ENCODE assay signal across 25 mouse cellular contexts in the genomic region with DNA sequence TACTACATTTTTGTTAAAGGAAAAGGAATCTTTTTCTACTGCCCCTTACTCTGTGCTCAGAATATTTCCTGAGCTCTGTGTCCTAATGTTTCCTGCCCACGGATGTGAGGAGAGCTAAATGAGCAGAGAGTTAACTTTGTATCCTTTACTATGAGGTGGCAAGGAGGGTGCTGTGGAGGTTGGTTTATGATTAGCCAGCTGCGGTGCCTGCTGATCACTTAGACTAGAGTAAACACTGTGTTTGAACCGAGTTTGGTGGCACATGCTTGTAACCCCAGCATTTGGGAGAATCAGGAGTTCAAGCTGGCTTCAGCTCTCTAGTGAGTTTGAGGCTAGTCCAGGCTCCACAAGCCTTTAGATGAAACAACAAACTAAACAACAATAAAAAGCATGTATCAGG. TPM values are rescaled to one million over a fixed set of nuclear protein-coding genes. Genes with fewer than 3 reads are reported as not detected.
DNase-seq lines count a peak whose midpoint lies in the region; ATAC-seq and TF ChIP-seq lines count a peak whose summit lies in the region.
"Had no signal": no experiment of that assay in that cellular context is flagged by ENCODE, and none has a peak within 500 bp of the region (broad histone marks: within the 10 kb centered on the region; RNA-seq: fewer than 3 reads in every experiment).

No protein-coding gene starts in this region.

- 0 out of 2 replicates have a peak, but pooled peaks have one; percentile 48 for ATAC-seq in liver, embryonic 14.5 days (ENCODE audit: insufficient read depth)
- no peak for ATAC-seq in megakaryocyte, adult 5-6 weeks (ENCODE audit: poor library complexity, severe bottlenecking)
- no peak for ATAC-seq in hindbrain, embryonic 11.5 days (ENCODE audit: low FRiP score)
- ATAC-seq: forebrain, postnatal 0 days; inflammation-experienced regulatory T-cells, adult 6 months; lung, postnatal 0 days had no signal

- TF ChIP-seq EP300 in liver, embryonic 14.5 days (IDR thresholded peaks at IDR 0.05; ENCODE audit: low read depth): no peak

- H3K27me3 ChIP-seq in liver, embryonic 14.5 days (ENCODE audit: control insufficient read depth, insufficient read depth, low read length): no peaks in the 10 kb centered on the region
- H3K27me3 ChIP-seq in hindbrain, embryonic 11.5 days (ENCODE audit: control insufficient read depth, insufficient read depth, low read length): no peaks in the 10 kb centered on the region
- H3K27me3 ChIP-seq: hindbrain, embryonic 12.5 days; limb, embryonic 13.5 days; neural tube, embryonic 12.5 days had no signal

- intact Hi-C loops in gastrocnemius, postnatal 14 days (cut with DNase I; ENCODE audit: low total_unique reads): no loop called here
- intact Hi-C loops in heart, postnatal 10 days (cut with DNase I): no loop called here

- no peaks in the 10 kb centered on the region for H3K9me3 ChIP-seq in liver, embryonic 14.5 days (ENCODE audit: control insufficient read depth, low read length)
- no peaks in the 10 kb centered on the region for H3K9me3 ChIP-seq in hindbrain, embryonic 11.5 days (ENCODE audit: control insufficient read depth, low read length)
- H3K9me3 ChIP-seq: hindbrain, embryonic 12.5 days; limb, embryonic 13.5 days; neural tube, embryonic 12.5 days had no signal

- no peak overlapping the region for H3K4me3 ChIP-seq in liver, embryonic 14.5 days (ENCODE audit: insufficient read depth in 1 of 2, low read depth in 2 of 2, low read length in 2 of 2)
- no peak overlapping the region for H3K4me3 ChIP-seq in hindbrain, embryonic 11.5 days (ENCODE audit: low read depth, low read length)
- H3K4me3 ChIP-seq: heart, adult 2 months; hindbrain, embryonic 12.5 days; limb, embryonic 13.5 days; neural tube, embryonic 12.5 days had no signal

- DNase-seq in testis, postnatal 14 days (ENCODE audit: low spot score): peak; percentile 7
- no peak for DNase-seq in testis, postnatal 10 days (ENCODE audit: low spot score)
- peak; percentile 66 to 76 for DNase-seq in kidney, postnatal 25 days
- peak in 2 of 3 experiments; percentile 17 to 19 for DNase-seq in liver, embryonic 14.5 days (ENCODE audit: low read depth in 3 of 3, low spot score in 3 of 3)
- DNase-seq in gastrocnemius, postnatal 14 days: no peak
- no peak for DNase-seq in heart, postnatal 10 days
- no peak for DNase-seq in hindbrain, embryonic 11.5 days (ENCODE audit: low spot score)
- DNase-seq: adrenal gland, postnatal 25 days; cerebellum, adult 9-10 months; forebrain, postnatal 0 days; heart, adult 2 months; layer of hippocampus, adult 9-11 months; right cerebral cortex, postnatal 14 days; thymus, postnatal 25 days had no signal

- 60% methylated on average over 3 of the region's 3 CpGs for WGBS in liver, embryonic 14.5 days (ENCODE audit: insufficient replicate concordance)
- WGBS in hindbrain, embryonic 11.5 days: 80% methylated on average over 3 of the region's 3 CpGs

- H3K4me1 ChIP-seq in liver, embryonic 14.5 days (replicated peaks; ENCODE audit: control insufficient read depth in 2 of 2, insufficient read depth in 2 of 2, low read length in 1 of 2): peaks cover 3% of the 10 kb centered on the region in 2 experiments; a peak in 1 of 4 replicates
- H3K4me1 ChIP-seq in hindbrain, embryonic 11.5 days (replicated peaks; ENCODE audit: control insufficient read depth, insufficient read depth, low read length): no peaks in the 10 kb centered on the region
- H3K4me1 ChIP-seq: hindbrain, embryonic 12.5 days; limb, embryonic 13.5 days; neural tube, embryonic 12.5 days had no signal

- H3K27ac ChIP-seq in liver, embryonic 14.5 days: no peak overlapping the region
- no peak overlapping the region for H3K27ac ChIP-seq in hindbrain, embryonic 11.5 days (ENCODE audit: low read depth, low read length)
- H3K27ac ChIP-seq: heart, adult 2 months; hindbrain, embryonic 12.5 days; limb, embryonic 13.5 days; neural tube, embryonic 12.5 days had no signal

- no peak for TF ChIP-seq CTCF in liver, embryonic 14.5 days (IDR thresholded peaks at IDR 0.05; ENCODE audit: low read depth)

- no peak overlapping the region for H3K4me2 ChIP-seq in liver, embryonic 14.5 days (ENCODE audit: low read depth)
- no peak overlapping the region for H3K4me2 ChIP-seq in hindbrain, embryonic 11.5 days (replicated peaks; ENCODE audit: low read depth, low read length)
- H3K4me2 ChIP-seq: hindbrain, embryonic 12.5 days; limb, embryonic 13.5 days; neural tube, embryonic 12.5 days had no signal

- no peaks in the 10 kb centered on the region for H3K36me3 ChIP-seq in liver, embryonic 14.5 days (replicated peaks; ENCODE audit: control insufficient read depth, insufficient read depth, low read depth)
- H3K36me3 ChIP-seq in hindbrain, embryonic 11.5 days (ENCODE audit: control insufficient read depth, insufficient read depth, low read length): no peaks in the 10 kb centered on the region

- no peak overlapping the region for H3K9ac ChIP-seq in liver, embryonic 14.5 days (replicated peaks)
- no peak overlapping the region for H3K9ac ChIP-seq in hindbrain, embryonic 11.5 days (ENCODE audit: low read depth, low read length)
- H3K9ac ChIP-seq: forebrain, postnatal 0 days; hindbrain, embryonic 12.5 days; limb, embryonic 13.5 days; neural tube, embryonic 12.5 days had no signal

RNA-seq across cellular contexts. Expression of a gene that starts 49.7 kb away (rescaled TPM):
- polyA plus RNA-seq in liver, embryonic 14.5 days (2012; rRNA removed): 9.6 and 12.4 TPM in 2 replicates
- polyA plus RNA-seq in liver, embryonic 14.5 days (2014; fragmentation: Nextera tagmentation; extraction: Ambion mirVana): 28.2 and 33.0 TPM in 2 replicates
- 136 and 137 TPM in 2 replicates for total RNA-seq in megakaryocyte, adult 5-6 weeks (2015)
- 135 and 150 TPM in 2 replicates for total RNA-seq in megakaryocyte, adult 5-6 weeks (2017)
- total RNA-seq in gastrocnemius, postnatal 14 days (2021): 10 to 100 TPM; 53.8 to 89.7 TPM
- 10 to 100 TPM; 25.5 to 27.0 TPM for total RNA-seq in heart, postnatal 10 days (2021)
- polyA plus RNA-seq in hindbrain, embryonic 11.5 days (2014; fragmentation: Nextera tagmentation; extraction: Ambion mirVana): 90.0 and 90.4 TPM in 2 replicates

RNA-seq across cellular contexts. Expression of a gene that starts 49.7 kb away (rescaled TPM):
- 15.4 and 21.6 TPM in 2 replicates for polyA plus RNA-seq in liver, embryonic 14.5 days (2012; rRNA removed)
- 14.5 and 14.6 TPM in 2 replicates for polyA plus RNA-seq in liver, embryonic 14.5 days (2014; fragmentation: Nextera tagmentation; extraction: Ambion mirVana)
- 39.3 and 44.2 TPM in 2 replicates for total RNA-seq in megakaryocyte, adult 5-6 weeks (2015)
- total RNA-seq in megakaryocyte, adult 5-6 weeks (2017): 18.7 and 28.7 TPM in 2 replicates
- total RNA-seq in gastrocnemius, postnatal 14 days (2021): 10 to 100 TPM; 16.0 to 18.7 TPM
- 10 to 100 TPM; 22.2 to 26.1 TPM for total RNA-seq in heart, postnatal 10 days (2021)
- 38.0 and 38.1 TPM in 2 replicates for polyA plus RNA-seq in hindbrain, embryonic 11.5 days (2014; fragmentation: Nextera tagmentation; extraction: Ambion mirVana)

RNA-seq across cellular contexts. Expression of a gene that starts 52.0 kb away (rescaled TPM):
- polyA plus RNA-seq in liver, embryonic 14.5 days (2012; rRNA removed): 3.8 and 6.3 TPM in 2 replicates
- 11.4 and 12.3 TPM in 2 replicates for polyA plus RNA-seq in liver, embryonic 14.5 days (2014; fragmentation: Nextera tagmentation; extraction: Ambion mirVana)
- 0.07 and 0.25 TPM in 2 replicates for total RNA-seq in megakaryocyte, adult 5-6 weeks (2015)
- not detected in 2 replicates for total RNA-seq in megakaryocyte, adult 5-6 weeks (2017)
- not detected for total RNA-seq in gastrocnemius, postnatal 14 days (2021)
- under 1 TPM; 0.17 to 0.31 TPM for total RNA-seq in heart, postnatal 10 days (2021)
- not detected in 2 replicates for polyA plus RNA-seq in hindbrain, embryonic 11.5 days (2014; fragmentation: Nextera tagmentation; extraction: Ambion mirVana)
- total RNA-seq: adrenal gland, postnatal 25 days; forebrain, postnatal 0 days; heart, adult 2 months; left cerebral cortex, postnatal 10 days; megakaryocyte-erythroid progenitor cell, adult 5-6 weeks had no signal
- polyA plus RNA-seq: embryonic facial prominence, embryonic 14.5 days; limb, embryonic 13.5 days; neural tube, embryonic 12.5 days had no signal

RNA-seq across cellular contexts. Expression of a gene that starts 52.0 kb away (rescaled TPM):
- 0.07 and 0.08 TPM in 2 replicates for polyA plus RNA-seq in liver, embryonic 14.5 days (2012; rRNA removed)
- 0.11 TPM in 1 of 2 replicates, not detected in the other for polyA plus RNA-seq in liver, embryonic 14.5 days (2014; fragmentation: Nextera tagmentation; extraction: Ambion mirVana)
- total RNA-seq in megakaryocyte, adult 5-6 weeks (2015): 1.5 and 4.2 TPM in 2 replicates
- 0.57 and 2.6 TPM in 2 replicates for total RNA-seq in megakaryocyte, adult 5-6 weeks (2017)
- total RNA-seq in gastrocnemius, postnatal 14 days (2021): not detected
- total RNA-seq in heart, postnatal 10 days (2021): not detected
- polyA plus RNA-seq in hindbrain, embryonic 11.5 days (2014; fragmentation: Nextera tagmentation; extraction: Ambion mirVana): 0.18 and 0.20 TPM in 2 replicates
- total RNA-seq: adrenal gland, postnatal 25 days; forebrain, postnatal 0 days; gastrocnemius, adult 18-20 months; heart, adult 2 months; left cerebral cortex, postnatal 10 days; midbrain, postnatal 0 days had no signal

Comparison
In these comparisons a context has a peak if more than half of its experiments do, and no peak if none do; other contexts are left out.
1. DNase-seq: peak in testis, postnatal 14 days (single experiment), kidney, postnatal 25 days (2 of 2) and liver, embryonic 14.5 days (2 of 3); none in testis, postnatal 10 days (single experiment), gastrocnemius, postnatal 14 days (single experiment), heart, postnatal 10 days (0 of 2) and hindbrain, embryonic 11.5 days (single experiment).